Mouse (Mus musculus) thymus, postnatal 36 days (tissue): ENCODE results near the gene Itga9.

Experiments used
- DNase-seq, 2 experiments: peaks; one replicate each; pipeline ENCODE4 v3.0.0; 2022; ENCODE audit warnings: mixed read lengths in 2 of 2

Itga9 gene

GRCm38 (mm10) chr9:118885785-118886184, 279.3 kb downstream of the Itga9 start:
- DNase-seq = no peak

GRCm38 (mm10) chr9:118887201-118887600, 280.7 kb downstream of the Itga9 start:
- no peak for DNase-seq

GRCm38 (mm10) chr9:118887734-118888133, 281.2 kb downstream of the Itga9 start:
- DNase-seq = no peak

GRCm38 (mm10) chr9:118890149-118890548, 283.7 kb downstream of the Itga9 start:
- peak; percentile 29 to 42 for DNase-seq

GRCm38 (mm10) chr9:118890645-118891044, 284.2 kb downstream of the Itga9 start:
- DNase-seq = no peak

- no peak for DNase-seq
Observed at GRCm38 (mm10) chr9:118891068-118891467, 284.6 kb downstream of the Itga9 start.

GRCm38 (mm10) chr9:118891593-118891992, 285.1 kb downstream of the Itga9 start:
- no peak for DNase-seq

- no peak for DNase-seq
Observed at GRCm38 (mm10) chr9:118895101-118895500, 288.6 kb downstream of the Itga9 start.

- DNase-seq = no peak
Observed at GRCm38 (mm10) chr9:118900677-118901076, 294.2 kb downstream of the Itga9 start.

- no peak for DNase-seq
Observed at GRCm38 (mm10) chr9:118901917-118902316, 295.4 kb downstream of the Itga9 start.

- DNase-seq = peak; percentile 69 to 72
Observed at GRCm38 (mm10) chr9:118907934-118908620, 301.6 kb downstream of the Itga9 start.

GRCm38 (mm10) chr9:118913048-118913447, 306.6 kb downstream of the Itga9 start:
- no peak for DNase-seq

- DNase-seq = no peak
Observed at GRCm38 (mm10) chr9:118913613-118914012, 307.1 kb downstream of the Itga9 start.

- no peak for DNase-seq
Observed at GRCm38 (mm10) chr9:118914589-118914988, 308.1 kb downstream of the Itga9 start.

- peak in 1 of 2 experiments; percentile 33 for DNase-seq
Observed at GRCm38 (mm10) chr9:118915290-118915689, 308.8 kb downstream of the Itga9 start.

- DNase-seq = peak in 1 of 2 experiments; percentile 17
Observed at GRCm38 (mm10) chr9:118919672-118920186, 313.2 kb downstream of the Itga9 start.

- DNase-seq = peak; percentile 76 to 79
Observed at GRCm38 (mm10) chr9:118920798-118921515, 314.5 kb downstream of the Itga9 start.

- no peak for DNase-seq
Observed at GRCm38 (mm10) chr9:118921926-118922325, 315.4 kb downstream of the Itga9 start.

- peak in 1 of 2 experiments; percentile 21 for DNase-seq
Observed at GRCm38 (mm10) chr9:118924554-118925085, 318.1 kb downstream of the Itga9 start.

GRCm38 (mm10) chr9:118925286-118926110, 319.0 kb downstream of the Itga9 start:
- DNase-seq = peak; percentile 98 to 99

GRCm38 (mm10) chr9:118926111-118926650, 319.7 kb downstream of the Itga9 start, which contains the start of gene Ctdspl:
TSS of gene Ctdspl (plus strand) at chr9:118926453.
- DNase-seq = peak; percentile 62 to 72

- peak; percentile 66 to 78 for DNase-seq
Observed at GRCm38 (mm10) chr9:118926688-118927321, 320.3 kb downstream of the Itga9 start.
